Mouse (Mus musculus) mouse embryonic stem cell (cell line): ENCODE results near the gene Fndc8.

ENCODE experiments used
- in situ Hi-C, 2 experiments: fragments of 300-500 bp; cut with MboI; formaldehyde crosslinking; loops; 1 replicate in 1 of 2; 3 replicates in 1 of 2; pipeline ENCODE4 v1.14.3; 2019 to 2020; ENCODE audit warnings: low sequenced_read_pairs in 2 of 2, low pct_unique_long_range_greater_than_20kb in 1 of 2, mixed read lengths in 1 of 2; ENCODE audit not compliant: unreplicated experiment in 1 of 2

The Fndc8 gene

GRCm38 (mm10) chr11:82891936-82892335 lies at the start of gene Fndc8:
TSS of gene Fndc8 (plus strand) at chr11:82892124.
- in situ Hi-C loops = loop anchor here in 1 of 2 experiments (25.0 kb wide), 1 partner anchor 280 kb away; no protein-coding TSS in a partner anchor

- in situ Hi-C loops = no loop called here
Measured at GRCm38 (mm10) chr11:82844771-82845414, 47.0 kb upstream of the Fndc8 start.

GRCm38 (mm10) chr11:82845415-82846078 lies 46.4 kb upstream of the Fndc8 start:
- in situ Hi-C loops = no loop called here

GRCm38 (mm10) chr11:82846079-82846436 lies 45.9 kb upstream of the Fndc8 start:
- in situ Hi-C loops = no loop called here

- in situ Hi-C loops = no loop called here
Measured at GRCm38 (mm10) chr11:82846938-82847337, 45.0 kb upstream of the Fndc8 start.

GRCm38 (mm10) chr11:82847571-82848000 lies 44.3 kb upstream of the Fndc8 start:
- in situ Hi-C loops = no loop called here

- in situ Hi-C loops = no loop called here
Measured at GRCm38 (mm10) chr11:82850259-82850658, 41.7 kb upstream of the Fndc8 start.

GRCm38 (mm10) chr11:82852115-82852514 lies 39.8 kb upstream of the Fndc8 start:
- in situ Hi-C loops = no loop called here

GRCm38 (mm10) chr11:82852540-82852939 lies 39.4 kb upstream of the Fndc8 start:
- in situ Hi-C loops = no loop called here

- in situ Hi-C loops = no loop called here
Measured at GRCm38 (mm10) chr11:82852958-82853357, 39.0 kb upstream of the Fndc8 start.

GRCm38 (mm10) chr11:82854111-82854510 lies 37.8 kb upstream of the Fndc8 start:
- in situ Hi-C loops = no loop called here

GRCm38 (mm10) chr11:82855327-82855973 lies 36.5 kb upstream of the Fndc8 start:
- in situ Hi-C loops = no loop called here

GRCm38 (mm10) chr11:82856032-82856431 lies 35.9 kb upstream of the Fndc8 start:
- in situ Hi-C loops = no loop called here

GRCm38 (mm10) chr11:82857307-82857848 lies 34.5 kb upstream of the Fndc8 start:
- in situ Hi-C loops = no loop called here

GRCm38 (mm10) chr11:82860759-82861158 lies 31.2 kb upstream of the Fndc8 start:
- in situ Hi-C loops = no loop called here

GRCm38 (mm10) chr11:82861558-82861957 lies 30.4 kb upstream of the Fndc8 start:
- in situ Hi-C loops = no loop called here

- in situ Hi-C loops = no loop called here
Measured at GRCm38 (mm10) chr11:82862638-82863037, 29.3 kb upstream of the Fndc8 start.

GRCm38 (mm10) chr11:82863059-82863458 lies 28.9 kb upstream of the Fndc8 start:
- in situ Hi-C loops = no loop called here

- in situ Hi-C loops = no loop called here
Measured at GRCm38 (mm10) chr11:82863488-82863931, 28.4 kb upstream of the Fndc8 start.
